In genomic region chr1:125519107-125519611, GRCm38 (mm10) we compare ENCODE assay signal across 8 mouse cellular contexts. TPM values are rescaled to one million over a fixed set of nuclear protein-coding genes. Genes with fewer than 3 reads are reported as not detected.
DNase-seq lines count a peak whose midpoint lies in the region; TF ChIP-seq lines count a peak whose summit lies in the region.

No protein-coding gene starts in this region.

- H3K4me1 ChIP-seq in heart, embryonic 10.5 days, result no peaks in the 10 kb centered on the region
- H3K4me1 ChIP-seq in testis, adult 2 months (ENCODE audit: control insufficient read depth, insufficient read depth, low read length), result no peaks in the 10 kb centered on the region

- no peak overlapping the region for H3K4me3 ChIP-seq in heart, embryonic 10.5 days
- no peak overlapping the region for H3K4me3 ChIP-seq in testis, adult 2 months (ENCODE audit: control insufficient read depth, low read depth, low read length)

- H3K27ac ChIP-seq in heart, embryonic 10.5 days, result no peak overlapping the region; the same call in 1 of the 2 replicates
- no peak overlapping the region for H3K27ac ChIP-seq in testis, adult 2 months (ENCODE audit: control insufficient read depth, insufficient read depth, low read depth, low read length)

- WGBS in heart, embryonic 10.5 days, result 47% methylated on average over 5 of the region's 5 CpGs

- peak; percentile 97 for DNase-seq in heart, adult 11 months
- DNase-seq in heart, embryonic 10.5 days (ENCODE audit: low spot score), result no peak
- DNase-seq in ZHBTc4 (ENCODE audit: low read depth, low spot score), result peak; percentile 89
- DNase-seq in heart, postnatal 4 days, result peak; percentile 60
- peak; percentile 88 to 92 for DNase-seq in lung, adult 18-20 months
- no peak for DNase-seq in left cerebral cortex, postnatal 25 days (ENCODE audit: low spot score in 2 of 2)
- no peak for DNase-seq in cerebellum, adult 9-10 months

- peak; percentile 35; the same call in 1 of the 2 replicates for TF ChIP-seq CTCF in testis, adult 2 months (IDR thresholded peaks at IDR 0.05; ENCODE audit: control insufficient read depth, insufficient read depth, insufficient replicate concordance, low read depth, low read length)

- TF ChIP-seq POLR2A in testis, adult 2 months (IDR thresholded peaks at IDR 0.05; ENCODE audit: control insufficient read depth, low read depth, low read length), result no peak

- no peaks in the 10 kb centered on the region for H3K36me3 ChIP-seq in heart, embryonic 10.5 days
- no peaks in the 10 kb centered on the region for H3K36me3 ChIP-seq in testis, adult 2 months (ENCODE audit: control insufficient read depth, insufficient read depth, low read length)

- intact Hi-C loops in left cerebral cortex, postnatal 25 days (cut with DNase I), result no loop called here

- H3K27me3 ChIP-seq in heart, embryonic 10.5 days (ENCODE audit: insufficient read depth, poor library complexity, severe bottlenecking), result no peaks in the 10 kb centered on the region
- H3K27me3 ChIP-seq in testis, adult 2 months (ENCODE audit: control insufficient read depth, insufficient read depth, low read length), result no peaks in the 10 kb centered on the region

- no peaks in the 10 kb centered on the region for H3K9me3 ChIP-seq in heart, embryonic 10.5 days

RNA-seq across cellular contexts. Expression of gene Slc35f5, which starts 41.2 kb away (rescaled TPM):
- polyA plus RNA-seq in heart, embryonic 10.5 days (2016; fragmentation: Nextera tagmentation; extraction: Ambion mirVana), result 36.1 and 37.0 TPM in 2 replicates
- 10 to 100 TPM; 79.2 to 82.8 TPM for total RNA-seq in heart, postnatal 4 days (2021)
- 12.7 and 19.4 TPM in 2 replicates for polyA plus RNA-seq in testis, adult 2 months (2012; rRNA removed)
- 10 to 100 TPM; 24.2 to 24.5 TPM for total RNA-seq in left cerebral cortex, postnatal 25 days (2021)

Comparison
In these comparisons a context has a peak if more than half of its experiments do, and no peak if none do; other contexts are left out.
1. DNase-seq: peak in heart, adult 11 months (single experiment), ZHBTc4 (single experiment), heart, postnatal 4 days (single experiment) and lung, adult 18-20 months (2 of 2); none in heart, embryonic 10.5 days (single experiment), left cerebral cortex, postnatal 25 days (0 of 2) and cerebellum, adult 9-10 months (single experiment).